Mouse (Mus musculus): ENCODE data around the gene Tmem161b. TPM values are rescaled to one million over a fixed set of nuclear protein-coding genes. Genes with fewer than 3 reads are reported as not detected.
"Not testable (repeated sequence)": the region's sequence is repeated elsewhere in the genome, so short reads cannot be mapped to it uniquely, and the experiment has no call there.

Tmem161b gene
- 6.1 and 10.1 TPM in 2 replicates for polyA plus RNA-seq (2012; rRNA removed)

GRCm38 (mm10) chr13:84221820-84222681 is at the start of gene Tmem161b:
TSS of gene Tmem161b (plus strand) at chr13:84222296.
- peak; percentile 74 for DNase-seq (ENCODE audit: low read depth, low spot score)
- 1% methylated on average over 52 of the region's 52 CpGs for WGBS

DNA sequence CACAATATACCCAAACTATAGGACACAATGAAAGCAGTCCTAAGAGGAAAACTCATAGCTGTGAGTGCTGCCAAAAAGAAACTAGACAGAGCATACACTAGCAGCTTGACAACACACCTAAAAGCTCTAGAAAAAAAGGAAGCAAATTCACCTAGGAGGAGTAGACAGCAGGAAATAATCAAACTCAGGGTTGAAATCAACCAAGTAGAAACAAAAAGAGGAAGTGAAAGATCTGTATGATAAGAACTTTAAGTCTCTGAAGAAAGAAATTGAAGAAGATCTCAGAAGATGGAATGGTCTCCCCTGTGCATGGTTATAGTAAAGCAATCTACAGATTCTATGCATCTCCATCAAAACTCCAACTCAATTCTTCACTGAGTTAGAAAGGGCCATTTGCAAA is 36.3 kb upstream of the Tmem161b start:
- not testable (repeated sequence) for DNase-seq (ENCODE audit: low read depth, low spot score)

GRCm38 (mm10) chr13:84192723-84193122 is 29.4 kb upstream of the Tmem161b start:
- no peak for DNase-seq (ENCODE audit: low read depth, low spot score)
- 70% methylated on average over 3 of the region's 3 CpGs for WGBS

DNA sequence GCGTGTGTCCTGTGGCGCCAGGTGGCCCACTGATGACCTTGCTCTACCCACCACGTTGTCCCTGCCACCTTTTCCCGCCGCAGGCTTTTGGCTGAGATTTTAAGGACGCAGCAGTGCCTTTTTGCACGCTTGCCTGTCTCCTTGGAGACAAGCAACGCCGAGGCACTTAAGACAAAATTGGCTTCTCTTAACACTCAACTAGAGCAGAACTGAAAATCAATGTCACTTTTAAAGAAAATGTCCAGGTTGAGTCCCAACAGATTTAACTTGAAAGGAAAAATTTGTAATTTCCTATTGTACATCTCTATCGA is 541 bp downstream of the Tmem161b start:
- no peak for DNase-seq (ENCODE audit: low read depth, low spot score)
- 2% methylated on average over 10 of the region's 10 CpGs for WGBS

DNA sequence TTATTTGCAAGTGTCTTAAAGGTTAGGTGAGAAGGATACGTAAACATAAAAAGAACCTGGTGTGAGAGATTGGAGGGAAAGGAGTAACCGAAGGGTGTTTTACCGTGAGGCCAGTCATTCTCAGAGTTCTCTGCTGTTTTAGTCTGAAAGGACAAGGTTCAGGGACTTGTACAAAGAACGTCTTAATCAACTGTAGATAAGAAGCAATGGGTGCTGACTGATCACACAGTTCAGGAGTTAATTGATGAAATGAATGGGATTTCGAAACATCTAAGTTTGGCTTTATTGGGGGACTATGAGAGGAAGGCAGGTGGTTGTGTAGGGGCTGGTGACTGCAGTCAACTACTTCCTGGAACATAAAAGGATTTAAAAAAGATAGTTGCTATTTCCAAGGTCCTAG is 922 bp downstream of the Tmem161b start:
- WGBS = 21% methylated on average over 5 of the region's 5 CpGs
- DNase-seq (ENCODE audit: low read depth, low spot score) = no peak

GRCm38 (mm10) chr13:84234019-84234418 is 11.9 kb downstream of the Tmem161b start:
- DNase-seq (ENCODE audit: low read depth, low spot score) = no peak
- 52% methylated on average over 2 of the region's 2 CpGs for WGBS

GRCm38 (mm10) chr13:84236768-84237167 is 14.7 kb downstream of the Tmem161b start:
- no peak for DNase-seq (ENCODE audit: low read depth, low spot score)
- 96% methylated on average over 7 of the region's 7 CpGs for WGBS

GRCm38 (mm10) chr13:84238184-84238583 is 16.1 kb downstream of the Tmem161b start:
- no peak for DNase-seq (ENCODE audit: low read depth, low spot score)

- DNase-seq (ENCODE audit: low read depth, low spot score) = no peak
- 80% methylated on average over 3 of the region's 3 CpGs for WGBS
These were observed 26.0 kb downstream of the Tmem161b start for GRCm38 (mm10) chr13:84248065-84248464.

GRCm38 (mm10) chr13:84251295-84251694 is 29.2 kb downstream of the Tmem161b start:
- 80% methylated on average over 5 of the region's 5 CpGs for WGBS
- no peak for DNase-seq (ENCODE audit: low read depth, low spot score)

GRCm38 (mm10) chr13:84255047-84255446 is 33.0 kb downstream of the Tmem161b start:
- 89% methylated on average over 1 of the region's 1 CpGs for WGBS
- DNase-seq (ENCODE audit: low read depth, low spot score) = no peak

DNA sequence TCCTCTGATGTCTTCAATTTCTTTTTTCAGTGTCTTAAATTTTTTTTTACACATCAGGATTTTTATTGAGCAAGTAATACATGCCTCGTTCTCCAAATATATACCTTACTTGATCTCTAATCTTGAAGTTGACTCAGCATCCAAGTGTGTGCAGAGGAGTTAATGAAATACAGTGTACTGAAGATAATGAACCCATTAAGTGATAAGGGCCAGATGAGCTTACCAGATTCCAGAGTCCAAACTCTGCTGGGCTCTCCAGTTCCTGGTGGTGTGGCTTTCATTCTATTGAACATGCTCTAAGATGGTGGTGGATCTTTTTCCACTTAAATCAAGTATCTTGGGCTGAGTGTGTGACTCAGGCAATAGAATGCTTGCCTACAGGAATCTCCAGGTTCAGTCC is 42.3 kb downstream of the Tmem161b start:
- WGBS = 43% methylated on average over 1 of the region's 1 CpGs
- DNase-seq (ENCODE audit: low read depth, low spot score) = not testable (repeated sequence)

DNA sequence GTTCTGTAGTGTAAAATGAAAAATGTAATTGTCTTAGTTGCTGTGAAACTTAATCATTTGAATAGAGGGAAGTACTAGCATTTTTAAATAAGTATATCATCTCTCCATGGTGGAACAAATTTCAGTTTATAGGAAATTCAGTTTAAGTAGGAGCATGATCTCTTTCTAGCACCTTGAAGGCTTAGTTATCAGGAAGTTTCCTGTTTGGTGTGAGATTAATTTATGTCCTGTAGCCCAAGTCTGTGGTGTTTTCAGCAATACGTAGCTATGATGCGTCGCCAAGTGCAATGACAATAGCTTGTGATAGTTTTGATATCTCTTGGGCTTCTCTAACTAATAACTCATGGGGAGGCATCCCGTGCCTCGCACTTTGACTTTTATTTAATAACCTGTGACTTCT is 54.1 kb downstream of the Tmem161b start:
- no peak for DNase-seq (ENCODE audit: low read depth, low spot score)
- 96% methylated on average over 5 of the region's 5 CpGs for WGBS

GRCm38 (mm10) chr13:84280352-84280751 is 58.3 kb downstream of the Tmem161b start:
- 91% methylated on average over 4 of the region's 4 CpGs for WGBS
- DNase-seq (ENCODE audit: low read depth, low spot score) = no peak

- DNase-seq (ENCODE audit: low read depth, low spot score) = no peak
These were observed 60.9 kb downstream of the Tmem161b start for GRCm38 (mm10) chr13:84282966-84283365.

GRCm38 (mm10) chr13:84284764-84285558 is 62.9 kb downstream of the Tmem161b start:
- DNase-seq (ENCODE audit: low read depth, low spot score) = no peak
- 64% methylated on average over 7 of the region's 7 CpGs for WGBS

- DNase-seq (ENCODE audit: low read depth, low spot score) = no peak
- 90% methylated on average over 3 of the region's 3 CpGs for WGBS
These were observed 63.5 kb downstream of the Tmem161b start for GRCm38 (mm10) chr13:84285559-84285945.

- DNase-seq (ENCODE audit: low read depth, low spot score) = no peak
- 89% methylated on average over 2 of the region's 2 CpGs for WGBS
These were observed 77.5 kb downstream of the Tmem161b start for GRCm38 (mm10) chr13:84299445-84300053.

- 20% methylated on average over 5 of the region's 5 CpGs for WGBS
- DNase-seq (ENCODE audit: low read depth, low spot score) = no peak
These were observed 121.2 kb downstream of the Tmem161b start for GRCm38 (mm10) chr13:84343272-84343671.

GRCm38 (mm10) chr13:84343691-84344495 is 121.8 kb downstream of the Tmem161b start:
- 10% methylated on average over 13 of the region's 13 CpGs for WGBS
- DNase-seq (ENCODE audit: low read depth, low spot score) = no peak
